8 mouse cellular contexts compared by ENCODE assay signal in genomic region chr5:76952112-76953040, GRCm38 (mm10). TPM values are rescaled to one million over a fixed set of nuclear protein-coding genes. Genes with fewer than 3 reads are reported as not detected.
DNase-seq lines count a peak whose midpoint lies in the region; ATAC-seq lines count a peak whose summit lies in the region.

No protein-coding gene starts in this region.

- peaks cover 5 to 39% of the 10 kb centered on the region in 2 experiments for H3K4me1 ChIP-seq in heart, embryonic 14.5 days (ENCODE audit: control insufficient read depth in 2 of 2, insufficient read depth in 2 of 2, low read length in 2 of 2)
- peaks cover 35% of the 10 kb centered on the region for H3K4me1 ChIP-seq in hindbrain, embryonic 15.5 days (replicated peaks)
- H3K4me1 ChIP-seq in midbrain, embryonic 14.5 days (ENCODE audit: control insufficient read depth, insufficient read depth, low read length), result peaks cover 23% of the 10 kb centered on the region

- DNase-seq in heart, postnatal 36 days, result no peak
- DNase-seq in adipocyte (ENCODE audit: low spot score), result peak; percentile 57
- no peak for DNase-seq in midbrain, embryonic 14.5 days
- DNase-seq in kidney, adult 8-10 months, result no peak
- DNase-seq in layer of hippocampus, postnatal 14 days (ENCODE audit: low spot score in 2 of 2), result no peak

- peak overlapping the region; percentile 80 to 81 for H3K4me3 ChIP-seq in heart, embryonic 14.5 days (ENCODE audit: control insufficient read depth in 1 of 2, insufficient read depth in 1 of 2, low read depth in 1 of 2, low read length in 2 of 2)
- peak overlapping the region; percentile 69 for H3K4me3 ChIP-seq in hindbrain, embryonic 15.5 days
- H3K4me3 ChIP-seq in midbrain, embryonic 14.5 days (replicated peaks; ENCODE audit: low read depth, low read length), result peak overlapping the region; percentile 48

- peak overlapping the region; percentile 81 to 84 for H3K27ac ChIP-seq in heart, embryonic 14.5 days (replicated peaks in 1 of 2; ENCODE audit: control insufficient read depth in 1 of 2, insufficient read depth in 1 of 2, low read depth in 2 of 2, low read length in 2 of 2)
- H3K27ac ChIP-seq in hindbrain, embryonic 15.5 days (replicated peaks), result peak overlapping the region; percentile 86
- H3K27ac ChIP-seq in midbrain, embryonic 14.5 days (replicated peaks; ENCODE audit: low read depth, low read length), result no peak overlapping the region

- no peak for ATAC-seq in heart, embryonic 14.5 days (ENCODE audit: insufficient number of reproducible peaks, insufficient read depth, low FRiP score, low read depth)
- ATAC-seq in hindbrain, embryonic 15.5 days (ENCODE audit: low FRiP score, low read depth), result no peak
- ATAC-seq in midbrain, embryonic 14.5 days (ENCODE audit: low FRiP score, low TSS enrichment), result no peak
- no peak for ATAC-seq in activated CD4-positive, CD25-positive, alpha-beta regulatory T cell, adult 4 months

- 14% methylated on average over 7 of the region's 7 CpGs for WGBS in heart, embryonic 14.5 days
- WGBS in hindbrain, embryonic 15.5 days, result 22% methylated on average over 7 of the region's 7 CpGs
- 23% methylated on average over 7 of the region's 7 CpGs for WGBS in midbrain, embryonic 14.5 days

- peak overlapping the region; percentile 94 for H3K4me2 ChIP-seq in heart, embryonic 14.5 days (ENCODE audit: low read length)
- peak overlapping the region; percentile 91 for H3K4me2 ChIP-seq in hindbrain, embryonic 15.5 days
- peak overlapping the region; percentile 91 for H3K4me2 ChIP-seq in midbrain, embryonic 14.5 days (ENCODE audit: low read length)

- intact Hi-C loops in heart, postnatal 36 days (cut with DNase I), result no loop called here

- no peaks in the 10 kb centered on the region for H3K27me3 ChIP-seq in heart, embryonic 14.5 days (ENCODE audit: control insufficient read depth, insufficient read depth, low read length)
- H3K27me3 ChIP-seq in hindbrain, embryonic 15.5 days, result no peaks in the 10 kb centered on the region
- no peaks in the 10 kb centered on the region for H3K27me3 ChIP-seq in midbrain, embryonic 14.5 days (ENCODE audit: control insufficient read depth, insufficient read depth, low read length)

- H3K9me3 ChIP-seq in heart, embryonic 14.5 days (ENCODE audit: control insufficient read depth, low read length), result no peaks in the 10 kb centered on the region
- no peaks in the 10 kb centered on the region for H3K9me3 ChIP-seq in hindbrain, embryonic 15.5 days
- no peaks in the 10 kb centered on the region for H3K9me3 ChIP-seq in midbrain, embryonic 14.5 days (ENCODE audit: control insufficient read depth, low read length)

- H3K9ac ChIP-seq in heart, embryonic 14.5 days (ENCODE audit: low read length), result peak overlapping the region; percentile 90
- H3K9ac ChIP-seq in hindbrain, embryonic 15.5 days, result peak overlapping the region; percentile 58
- H3K9ac ChIP-seq in midbrain, embryonic 14.5 days (replicated peaks; ENCODE audit: low read length), result peak overlapping the region; percentile 41; the same call in 1 of the 2 replicates

- peaks cover 31% of the 10 kb centered on the region for H3K36me3 ChIP-seq in heart, embryonic 14.5 days (ENCODE audit: control insufficient read depth, insufficient read depth, low read length)
- H3K36me3 ChIP-seq in hindbrain, embryonic 15.5 days, result peaks cover 9% of the 10 kb centered on the region
- H3K36me3 ChIP-seq in midbrain, embryonic 14.5 days (ENCODE audit: control insufficient read depth, insufficient read depth, low read length), result peaks cover 11% of the 10 kb centered on the region

RNA-seq across cellular contexts. Expression of gene Ppat, which starts 1.0 kb away (rescaled TPM):
- 23.8 and 26.4 TPM in 2 replicates for polyA plus RNA-seq in heart, embryonic 14.5 days (2014; fragmentation: Nextera tagmentation; extraction: Ambion mirVana)
- 10 to 100 TPM; 10.9 to 23.1 TPM for total RNA-seq in heart, postnatal 36 days (2021)
- polyA plus RNA-seq in hindbrain, embryonic 15.5 days (2015; fragmentation: Nextera tagmentation; extraction: Ambion mirVana), result 11.1 and 12.6 TPM in 2 replicates
- 9.2 and 13.1 TPM in 2 replicates for polyA plus RNA-seq in midbrain, embryonic 14.5 days (2014; fragmentation: Nextera tagmentation; extraction: Ambion mirVana)
- polyA plus RNA-seq in activated CD4-positive, CD25-positive, alpha-beta regulatory T cell, adult 4 months (2017; shearing (Covaris generic)), result 10 to 100 TPM; 27.9 to 35.6 TPM
- total RNA-seq in layer of hippocampus, postnatal 14 days (2021), result 10 to 100 TPM; 13.8 to 14.5 TPM

RNA-seq across cellular contexts. Expression of gene Paics, which starts 1.3 kb away (rescaled TPM):
- polyA plus RNA-seq in heart, embryonic 14.5 days (2014; fragmentation: Nextera tagmentation; extraction: Ambion mirVana), result 231 and 234 TPM in 2 replicates
- total RNA-seq in heart, postnatal 36 days (2021), result 100 to 1,000 TPM; 159 to 162 TPM
- 179 and 185 TPM in 2 replicates for polyA plus RNA-seq in hindbrain, embryonic 15.5 days (2015; fragmentation: Nextera tagmentation; extraction: Ambion mirVana)
- 149 and 181 TPM in 2 replicates for polyA plus RNA-seq in midbrain, embryonic 14.5 days (2014; fragmentation: Nextera tagmentation; extraction: Ambion mirVana)
- polyA plus RNA-seq in activated CD4-positive, CD25-positive, alpha-beta regulatory T cell, adult 4 months (2017; shearing (Covaris generic)), result 100 to 1,000 TPM; 185 to 199 TPM
- total RNA-seq in layer of hippocampus, postnatal 14 days (2021), result 10 to 100 TPM; 87.7 to 95.4 TPM

RNA-seq across cellular contexts. Expression of gene Srp72, which starts 22.1 kb away (rescaled TPM):
- polyA plus RNA-seq in heart, embryonic 14.5 days (2014; fragmentation: Nextera tagmentation; extraction: Ambion mirVana), result 49.8 and 53.7 TPM in 2 replicates
- 10 to 100 TPM; 56.2 to 63.0 TPM for total RNA-seq in heart, postnatal 36 days (2021)
- polyA plus RNA-seq in hindbrain, embryonic 15.5 days (2015; fragmentation: Nextera tagmentation; extraction: Ambion mirVana), result 85.7 and 89.4 TPM in 2 replicates
- polyA plus RNA-seq in midbrain, embryonic 14.5 days (2014; fragmentation: Nextera tagmentation; extraction: Ambion mirVana), result 77.3 and 99.6 TPM in 2 replicates
- polyA plus RNA-seq in activated CD4-positive, CD25-positive, alpha-beta regulatory T cell, adult 4 months (2017; shearing (Covaris generic)), result 100 to 1,000 TPM; 123 to 144 TPM
- total RNA-seq in layer of hippocampus, postnatal 14 days (2021), result 100 to 1,000 TPM; 121 to 128 TPM

RNA-seq across cellular contexts. Expression of gene Aasdh, which starts 47.1 kb away (rescaled TPM):
- 17.8 and 19.1 TPM in 2 replicates for polyA plus RNA-seq in heart, embryonic 14.5 days (2014; fragmentation: Nextera tagmentation; extraction: Ambion mirVana)
- 10 to 100 TPM; 13.9 to 16.2 TPM for total RNA-seq in heart, postnatal 36 days (2021)
- polyA plus RNA-seq in hindbrain, embryonic 15.5 days (2015; fragmentation: Nextera tagmentation; extraction: Ambion mirVana), result 17.8 and 18.0 TPM in 2 replicates
- 16.2 and 19.5 TPM in 2 replicates for polyA plus RNA-seq in midbrain, embryonic 14.5 days (2014; fragmentation: Nextera tagmentation; extraction: Ambion mirVana)
- 10 to 100 TPM in 1 of 2 experiments, 1 to 10 TPM in 1; 9.3 to 16.3 TPM for polyA plus RNA-seq in activated CD4-positive, CD25-positive, alpha-beta regulatory T cell, adult 4 months (2017; shearing (Covaris generic))
- total RNA-seq in layer of hippocampus, postnatal 14 days (2021), result 10 to 100 TPM; 20.3 to 25.9 TPM

RNA-seq across cellular contexts. Expression of gene Arl9, which starts 51.5 kb away (rescaled TPM):
- not detected in 2 replicates for polyA plus RNA-seq in heart, embryonic 14.5 days (2014; fragmentation: Nextera tagmentation; extraction: Ambion mirVana)
- not detected for total RNA-seq in heart, postnatal 36 days (2021)
- not detected in 2 replicates for polyA plus RNA-seq in hindbrain, embryonic 15.5 days (2015; fragmentation: Nextera tagmentation; extraction: Ambion mirVana)
- not detected in 2 replicates for polyA plus RNA-seq in midbrain, embryonic 14.5 days (2014; fragmentation: Nextera tagmentation; extraction: Ambion mirVana)
- not detected for polyA plus RNA-seq in activated CD4-positive, CD25-positive, alpha-beta regulatory T cell, adult 4 months (2017; shearing (Covaris generic))
- not detected for total RNA-seq in layer of hippocampus, postnatal 14 days (2021)
